Mouse (Mus musculus): ENCODE data around the gene Smarcc2. TPM values are rescaled to one million over a fixed set of nuclear protein-coding genes. Genes with fewer than 3 reads are reported as not detected.
"Not testable (repeated sequence)": the region's sequence is repeated elsewhere in the genome, so short reads cannot be mapped to it uniquely, and the experiment has no call there.

The Smarcc2 gene
- total RNA-seq, 2 experiments from 2014 or later = 39.2 to 46.4 TPM

DNA sequence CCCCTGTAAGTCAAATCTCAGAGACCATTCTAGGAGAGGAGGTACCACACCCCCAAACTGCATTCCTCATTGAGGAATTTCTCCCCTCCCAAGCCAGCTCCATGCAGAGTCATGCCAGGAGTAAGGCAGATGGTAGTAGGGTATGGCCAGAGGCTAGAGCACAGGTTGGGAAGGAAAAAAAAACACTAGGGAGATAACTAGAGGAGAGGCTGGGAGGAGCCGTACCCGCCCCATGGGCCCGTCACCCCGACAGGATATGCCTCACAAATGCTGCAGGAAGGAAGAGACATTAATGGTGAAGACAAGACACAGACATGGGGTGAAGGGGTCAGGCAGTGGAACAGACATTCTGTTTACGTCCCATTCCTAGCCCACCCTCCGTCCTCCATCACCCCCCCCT, 32.4 kb downstream of the Smarcc2 start:
- DNase-seq = no peak
- intact Hi-C loops (cut with DNase I) = loop anchor here (5.0 kb wide), 1 partner anchor 34 kb away; the partner anchor contains the start of gene Smarcc2

GRCm38 (mm10) chr10:128492051-128492450, 33.0 kb downstream of the Smarcc2 start:
- not testable (repeated sequence) for DNase-seq
- intact Hi-C loops (cut with DNase I) = loop anchor here (5.0 kb wide), 1 partner anchor 35 kb away; the partner anchor contains the start of gene Smarcc2

- intact Hi-C loops (cut with DNase I) = loop anchor here (5.0 kb wide), 1 partner anchor 35 kb away; the partner anchor contains the start of gene Smarcc2
Measured at GRCm38 (mm10) chr10:128492633-128493311, 33.7 kb downstream of the Smarcc2 start.

DNA sequence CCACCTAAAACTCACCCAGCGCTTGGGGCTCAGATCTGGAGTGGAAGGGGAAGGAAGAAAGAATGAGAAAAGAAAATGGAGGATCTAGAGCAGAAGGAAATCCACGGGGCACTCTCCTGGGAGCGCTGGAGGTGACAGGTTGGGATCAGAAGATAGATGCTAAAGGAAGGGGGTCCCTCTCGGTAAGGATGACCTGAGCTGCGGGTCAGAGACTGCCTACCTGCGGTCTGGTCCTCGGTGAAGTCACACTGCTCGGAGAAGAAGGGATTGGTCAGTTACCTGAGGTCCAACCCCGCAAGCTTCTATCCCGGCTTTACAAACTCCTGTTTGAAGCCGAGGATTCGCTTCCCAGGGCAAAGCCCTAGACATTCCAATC, 34.3 kb downstream of the Smarcc2 start:
- no peak for DNase-seq
- intact Hi-C loops (cut with DNase I) = loop anchor here (5.0 kb wide), 1 partner anchor 36 kb away; the partner anchor contains the start of gene Smarcc2

More at GRCm38 (mm10) chr10:128492633-128493311, 33.7 kb downstream of the Smarcc2 start:
- DNase-seq = peak; percentile 43 to 55

DNA sequence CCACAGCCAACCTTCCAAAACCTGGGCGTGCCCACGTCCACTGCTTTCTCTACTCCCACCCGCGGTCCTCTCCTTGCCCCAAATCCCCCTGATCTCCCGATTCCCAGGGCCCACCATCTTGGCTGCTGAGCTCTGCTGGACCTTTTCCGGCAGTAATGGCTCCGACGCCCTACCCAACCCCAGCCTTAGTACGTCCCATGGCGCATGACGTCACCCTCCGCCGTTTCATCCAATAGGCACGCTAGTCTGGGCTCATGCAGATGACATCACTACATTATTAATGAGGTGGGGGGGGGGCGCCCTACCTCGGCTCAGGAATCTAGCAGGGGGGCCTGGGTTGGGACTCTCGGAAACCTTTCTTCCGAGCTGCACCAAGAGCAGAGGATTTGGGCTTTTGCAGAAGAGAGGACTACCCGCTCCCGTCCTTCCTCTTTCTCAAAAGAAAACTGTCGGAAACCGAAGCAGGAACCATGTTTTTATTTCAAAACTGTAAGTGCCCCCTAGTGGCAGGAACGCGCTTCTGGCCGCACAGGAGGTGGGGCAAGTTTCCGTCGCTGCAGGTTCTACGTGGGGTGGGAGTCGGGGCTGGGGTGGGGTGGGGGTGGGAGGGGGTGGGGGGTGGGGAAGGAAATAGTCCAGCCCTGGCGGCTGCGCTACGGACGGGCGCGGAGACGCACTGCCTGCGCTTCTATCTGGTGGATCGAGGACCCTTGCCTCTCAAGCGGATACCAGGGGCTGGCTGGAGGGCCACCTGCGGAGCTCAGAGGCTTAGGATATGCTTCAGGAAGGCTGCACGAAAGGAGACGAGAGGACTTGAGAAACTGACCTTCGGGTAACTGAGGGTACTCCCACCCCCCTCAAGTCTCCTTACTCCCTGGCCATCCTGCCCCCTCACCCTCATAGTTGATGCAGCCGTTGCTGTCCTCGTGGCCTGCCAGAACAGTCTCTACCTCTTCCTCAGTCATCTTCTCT, 34.9 kb downstream of the Smarcc2 start, which contains the start of gene Myl6:
Gene Myl6 (minus strand): TSS at position 451 of the 972 bp plus-strand sequence.
- intact Hi-C loops (cut with DNase I) = loop anchor here (5.0 kb wide), 1 partner anchor 37 kb away; the partner anchor contains the start of gene Smarcc2
- peak; percentile 97 to 98 for DNase-seq

- no peak for DNase-seq
- intact Hi-C loops (cut with DNase I) = loop anchor here (5.0 kb wide), 2 partner anchors 37 to 53 kb away; partner anchors contain the start of genes Rpl41, Smarcc2 and Zc3h10
Measured at GRCm38 (mm10) chr10:128494667-128495245, 35.7 kb downstream of the Smarcc2 start.

DNA sequence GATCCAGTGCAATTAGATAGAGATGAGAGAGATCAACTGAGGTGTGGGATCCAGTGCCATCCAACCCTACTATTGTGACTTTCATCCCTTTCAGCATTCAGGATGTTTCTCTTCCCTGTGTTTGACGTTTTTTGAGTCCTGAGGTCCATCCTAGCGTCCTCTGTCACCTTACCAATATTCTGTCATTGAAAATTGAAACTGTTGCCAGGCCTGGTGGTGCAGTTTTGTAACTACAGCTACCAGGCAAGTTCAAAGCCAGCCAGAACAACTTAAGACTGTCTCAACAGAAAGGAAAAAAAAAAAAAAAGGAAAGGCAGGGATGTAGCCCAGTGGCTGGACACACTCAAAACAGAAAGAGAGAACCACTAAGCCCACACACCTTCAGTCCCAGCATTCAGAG, 36.2 kb downstream of the Smarcc2 start:
- intact Hi-C loops (cut with DNase I) = loop anchor here (5.0 kb wide), 1 partner anchor 52 kb away; the partner anchor contains the start of genes Rpl41 and Zc3h10

DNA sequence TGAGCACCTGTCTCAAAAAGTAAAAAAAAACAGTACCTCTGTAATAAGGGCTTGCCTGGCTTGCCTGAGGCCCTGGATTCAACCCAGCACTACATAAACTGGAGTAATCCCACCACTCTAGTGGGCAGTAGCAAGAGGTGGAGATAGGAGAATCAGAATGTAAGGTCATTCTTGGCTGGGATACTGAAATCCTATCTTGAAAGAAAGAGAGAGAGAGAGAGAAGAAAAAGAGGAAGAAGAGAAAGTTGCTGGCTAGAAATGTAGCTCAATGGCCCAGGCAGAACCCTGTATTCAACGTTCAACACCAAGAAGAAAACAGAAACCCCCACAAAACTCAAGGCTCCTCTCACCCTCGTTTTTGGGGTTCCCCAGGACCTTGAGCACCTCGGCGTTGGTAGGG, 36.9 kb downstream of the Smarcc2 start:
- intact Hi-C loops (cut with DNase I) = loop anchor here (5.0 kb wide), 1 partner anchor 51 kb away; the partner anchor contains the start of genes Rpl41 and Zc3h10
- DNase-seq = no peak

More for the DNA sequence above, 36.2 kb downstream of the Smarcc2 start:
- DNase-seq = no peak

DNA sequence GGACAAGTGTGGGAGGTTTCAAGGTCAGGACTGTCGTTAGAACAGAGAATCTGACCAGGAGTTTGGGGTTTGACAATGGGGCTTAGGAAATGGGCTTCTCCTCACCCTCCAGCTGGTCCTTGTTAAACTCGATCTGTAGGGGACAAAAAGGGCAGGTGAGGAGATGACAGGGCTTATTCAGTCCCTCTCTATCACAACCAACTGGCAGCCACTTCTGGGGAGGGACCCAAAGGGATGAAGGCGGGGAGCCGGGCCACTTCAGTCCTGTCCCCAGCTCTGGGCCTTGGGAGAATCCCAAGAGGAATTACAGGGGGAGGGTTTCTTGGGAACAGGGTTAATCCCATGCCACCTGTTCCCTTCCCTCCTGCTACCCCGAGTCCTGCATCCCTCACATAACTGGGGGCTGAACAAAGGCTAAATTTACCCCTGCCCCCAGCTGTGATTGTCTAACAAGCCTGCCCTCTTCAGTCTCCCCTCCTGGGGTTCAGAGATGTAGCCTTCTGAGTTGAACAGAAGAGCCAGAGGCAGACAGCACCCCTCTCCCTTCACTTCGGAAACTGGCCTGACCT, 37.5 kb downstream of the Smarcc2 start:
- DNase-seq = no peak
- intact Hi-C loops (cut with DNase I) = loop anchor here (5.0 kb wide), 1 partner anchor 51 kb away; the partner anchor contains the start of genes Rpl41 and Zc3h10

DNA sequence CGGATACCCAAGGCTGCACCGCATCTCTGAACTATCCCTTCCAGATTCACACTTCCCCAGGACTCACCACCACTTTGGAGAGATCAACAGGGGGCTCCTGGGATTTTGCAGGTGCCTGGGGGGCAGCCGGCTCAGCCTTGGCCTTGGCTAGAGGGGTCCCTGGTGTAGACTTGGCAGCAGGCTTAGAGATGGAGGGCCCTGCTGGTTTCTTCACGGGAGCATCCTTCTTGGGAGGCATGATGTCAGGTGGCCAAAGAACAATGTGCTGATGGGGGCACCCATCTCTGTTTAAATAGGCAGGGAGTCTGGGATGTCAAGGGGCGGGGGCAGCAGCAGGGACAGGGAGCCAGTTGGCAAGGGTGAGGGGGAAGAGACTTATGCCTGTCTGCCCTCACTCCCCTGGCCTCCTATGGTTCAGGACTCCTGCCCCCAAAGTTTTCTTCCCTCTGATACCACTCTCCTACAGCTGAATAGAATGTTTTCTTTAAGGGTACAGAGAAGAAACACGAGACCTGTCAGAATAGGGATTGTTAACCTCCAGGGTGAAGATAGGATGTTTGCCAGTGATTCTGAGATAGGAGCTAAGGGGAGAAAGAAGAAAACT, 38.2 kb downstream of the Smarcc2 start:
- intact Hi-C loops (cut with DNase I) = loop anchor here (5.0 kb wide), 1 partner anchor 50 kb away; the partner anchor contains the start of genes Rpl41 and Zc3h10
- no peak for DNase-seq

GRCm38 (mm10) chr10:128498590-128498989, 39.5 kb downstream of the Smarcc2 start, which contains the start of gene Myl6b:
Myl6b (minus strand) TSS chr10:128498685.
- peak; percentile 88 to 93 for DNase-seq
- intact Hi-C loops (cut with DNase I) = loop anchor here (5.0 kb wide), 1 partner anchor 49 kb away; the partner anchor contains the start of genes Rpl41 and Zc3h10

DNA sequence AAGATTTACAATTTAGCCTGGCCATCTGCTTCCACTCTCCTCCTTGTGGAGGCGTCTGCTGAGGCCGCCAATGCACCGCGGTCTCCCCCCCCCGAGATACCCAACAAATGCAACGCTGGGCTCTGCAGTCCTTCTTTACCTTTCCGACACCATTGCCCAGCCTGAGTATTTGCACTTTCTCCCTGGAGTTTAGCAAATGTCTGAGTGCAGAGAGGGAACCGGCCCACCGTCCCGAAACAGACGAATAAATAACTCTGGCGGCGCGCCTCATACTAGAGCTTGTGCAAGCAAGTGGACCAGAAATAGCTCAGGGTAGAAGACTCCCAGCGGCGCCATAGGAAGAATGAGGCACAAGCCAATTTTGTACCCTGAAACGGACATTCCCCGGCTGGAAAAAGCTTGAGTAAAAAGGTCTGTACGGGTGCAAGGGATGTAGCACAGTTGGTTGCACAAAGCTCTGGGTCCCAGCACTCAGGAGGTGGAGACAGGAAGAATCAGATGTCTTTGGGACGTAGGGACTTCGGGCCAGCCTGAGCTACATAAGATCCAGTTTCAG, 40.1 kb downstream of the Smarcc2 start:
- intact Hi-C loops (cut with DNase I) = loop anchor here (5.0 kb wide), 1 partner anchor 48 kb away; the partner anchor contains the start of genes Rpl41 and Zc3h10
- DNase-seq = peak; percentile 67 to 78

DNA sequence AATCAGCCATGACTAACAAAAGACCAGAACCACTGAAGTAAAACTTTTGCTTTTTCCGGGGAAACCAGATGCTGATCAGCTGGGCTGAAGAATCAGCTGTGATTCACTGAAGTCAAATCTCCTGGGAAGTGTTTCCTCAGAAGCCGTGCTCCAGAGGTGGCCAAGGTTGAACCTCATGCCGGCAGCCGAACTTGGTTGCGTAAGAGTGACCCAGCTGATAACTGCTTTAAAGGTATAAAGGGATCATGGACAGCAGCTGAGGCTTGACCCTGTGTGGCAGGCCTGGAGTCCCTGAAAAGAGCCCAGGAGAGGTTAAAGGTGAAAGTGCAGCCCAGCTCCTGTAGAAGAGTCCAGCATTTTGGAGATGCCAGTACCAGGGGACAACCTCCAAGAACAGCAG, 43.3 kb downstream of the Smarcc2 start:
- intact Hi-C loops (cut with DNase I) = no loop called here
- no peak for DNase-seq

DNA sequence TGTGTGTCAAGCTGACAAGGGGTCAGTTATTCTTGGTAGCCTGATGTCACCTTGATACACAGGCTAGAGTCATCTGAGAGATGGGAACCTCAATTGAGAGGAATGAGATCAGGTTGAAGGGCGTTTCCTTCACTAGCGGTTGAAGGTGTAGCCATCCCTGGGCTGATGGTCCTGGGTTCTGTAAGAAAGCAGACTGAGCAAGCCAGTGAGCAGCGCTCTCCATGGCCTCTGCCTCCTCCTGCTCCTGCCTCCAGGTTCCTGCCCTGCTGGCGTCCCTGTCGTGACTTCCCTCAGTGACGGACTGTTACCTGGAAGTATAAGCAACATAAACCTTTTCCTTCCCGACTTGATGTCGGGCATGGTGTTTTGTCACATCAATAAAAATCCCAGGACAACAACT, 44.5 kb downstream of the Smarcc2 start:
- intact Hi-C loops (cut with DNase I) = no loop called here

DNA sequence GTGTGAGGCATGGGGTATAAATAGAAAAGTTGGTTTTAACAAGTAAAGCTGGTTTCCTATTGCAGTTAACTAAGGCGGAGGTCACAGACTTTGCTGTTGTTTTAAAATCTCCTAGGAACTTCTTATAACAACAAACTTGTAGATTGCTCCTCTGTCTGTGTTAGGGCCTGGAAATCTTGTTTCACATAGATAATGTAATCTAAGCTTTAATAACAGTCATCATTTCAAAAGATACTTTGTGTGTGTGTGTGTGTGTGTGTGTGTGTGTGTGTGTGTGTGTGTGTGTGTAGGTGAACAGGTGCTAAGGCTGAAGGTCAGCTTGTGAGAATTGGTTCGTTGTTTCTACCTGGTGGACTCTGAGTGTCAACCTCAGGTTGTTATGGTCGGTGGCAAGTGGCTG, 45.0 kb downstream of the Smarcc2 start:
- DNase-seq = no peak
- intact Hi-C loops (cut with DNase I) = no loop called here

More for the DNA sequence above, 44.5 kb downstream of the Smarcc2 start:
- no peak for DNase-seq

DNA sequence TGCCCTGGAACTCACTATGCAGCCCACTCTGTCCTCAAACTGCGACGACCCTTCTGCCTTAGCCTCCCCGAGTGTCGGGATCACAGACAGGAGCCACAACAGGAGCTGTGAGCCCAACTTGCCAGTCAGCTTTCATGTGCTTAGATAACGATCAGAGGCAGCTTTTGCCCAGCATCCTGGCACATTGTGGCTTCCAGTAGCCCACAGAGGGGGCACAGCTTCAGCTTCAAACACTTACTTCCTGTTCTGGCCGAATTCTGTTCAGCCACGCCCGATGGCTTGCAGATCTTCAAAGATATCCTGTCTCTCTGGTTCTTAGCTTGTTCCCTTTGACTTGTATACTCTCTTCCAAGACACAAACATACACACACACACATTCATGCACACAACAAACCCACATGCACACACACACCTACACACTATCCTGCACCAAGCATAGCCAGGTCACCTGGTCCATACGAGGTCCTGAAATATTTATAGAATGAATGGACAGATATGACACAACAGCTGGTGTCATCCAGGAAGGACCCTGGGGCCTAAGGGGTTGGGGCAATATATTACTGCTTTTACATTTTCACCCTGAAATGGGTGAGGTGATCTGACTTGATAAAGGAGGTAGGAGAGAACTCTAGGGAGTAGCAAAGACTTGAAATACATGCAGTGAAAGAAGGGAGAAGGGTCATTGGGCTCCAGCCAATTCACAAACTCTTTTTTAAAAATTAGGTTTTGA, 45.8 kb downstream of the Smarcc2 start:
- intact Hi-C loops (cut with DNase I) = no loop called here
- no peak for DNase-seq

DNA sequence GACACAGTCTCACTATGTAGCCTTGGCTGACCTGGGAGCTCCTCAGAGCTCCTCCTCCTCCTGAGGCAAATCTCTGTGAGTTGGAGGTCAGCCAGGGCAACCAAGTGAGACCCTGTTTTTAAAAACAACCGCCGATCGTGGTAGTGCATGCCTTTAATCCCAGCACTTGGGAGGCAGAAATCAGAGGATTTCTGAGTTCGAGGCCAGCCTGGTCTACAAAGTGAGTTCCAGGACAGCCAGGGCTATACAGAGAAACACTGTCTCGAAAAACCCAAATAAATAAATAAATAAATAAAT, 46.3 kb downstream of the Smarcc2 start:
- DNase-seq; intact Hi-C loops (cut with DNase I): not testable (repeated sequence)

- DNase-seq = no peak
- intact Hi-C loops (cut with DNase I) = no loop called here
Measured at GRCm38 (mm10) chr10:128505974-128506373, 46.9 kb downstream of the Smarcc2 start.

Measured in gastrocnemius, postnatal 36 days (tissue).